Mouse (Mus musculus) MEL (cell line): ENCODE results near the gene Traip. TPM values are rescaled to one million over a fixed set of nuclear protein-coding genes. Genes with fewer than 3 reads are reported as not detected.

ENCODE experiments used
- DNase-seq: peaks from one replicate; pipeline ENCODE4 v3.0.0; 2011; ENCODE audit warnings: low read depth, low spot score
- H3K27ac ChIP-seq: 2 replicates; pipeline ENCODE4 v1.5.1; 2012; ENCODE audit warnings: low read depth, mild to moderate bottlenecking, control low read depth, low read length, moderate library complexity; ENCODE audit not compliant: control insufficient read depth
- H3K27me3 ChIP-seq, 2 experiments: fragments of 150-350 bp in 1 of 2; sonication (generic) in 1 of 2; 2 replicates each; pipeline ENCODE4 v1.6.1; 2012; ENCODE audit warnings: low read length in 2 of 2, mild to moderate bottlenecking in 2 of 2, improper control_type of control experiment in 1 of 2, moderate library complexity in 1 of 2; ENCODE audit not compliant: insufficient read depth in 2 of 2, control insufficient read depth in 1 of 2
- H3K36me3 ChIP-seq, 2 experiments: 2 replicates each; pipeline ENCODE4 v1.6.1; 2012 to 2014; ENCODE audit warnings: low read length in 2 of 2, improper control_type of control experiment in 1 of 2, inconsistent platforms in 1 of 2, mild to moderate bottlenecking in 1 of 2; ENCODE audit not compliant: insufficient read depth in 2 of 2, control insufficient read depth in 1 of 2
- H3K4me1 ChIP-seq, 2 experiments: fragments of 150-350 bp in 1 of 2; sonication (generic) in 1 of 2; 2 replicates each; pipeline ENCODE4 v1.6.1; 2012; ENCODE audit warnings: low read length in 2 of 2, improper control_type of control experiment in 1 of 2, mild to moderate bottlenecking in 1 of 2; ENCODE audit not compliant: insufficient read depth in 2 of 2, control insufficient read depth in 1 of 2
- H3K4me3 ChIP-seq, 2 experiments: fragments of 150-350 bp in 1 of 2; sonication (generic) in 1 of 2; 2 replicates each; pipeline ENCODE4 v1.5.1; 2012; ENCODE audit warnings: low read depth in 2 of 2, low read length in 2 of 2, mild to moderate bottlenecking in 2 of 2, moderate library complexity in 2 of 2, control low read depth in 1 of 2, improper control_type of control experiment in 1 of 2; ENCODE audit not compliant: control insufficient read depth in 1 of 2, insufficient read depth in 1 of 2
- H3K79me2 ChIP-seq: 2 replicates; pipeline ENCODE4 v1.6.1; 2012; ENCODE audit warnings: mild to moderate bottlenecking, low read length, moderate library complexity; ENCODE audit not compliant: control insufficient read depth, poor library complexity, insufficient read depth
- H3K9ac ChIP-seq: 2 replicates; pipeline ENCODE4 v1.6.1; 2012; ENCODE audit warnings: low read depth, mild to moderate bottlenecking, control low read depth, low read length, moderate library complexity; ENCODE audit not compliant: control insufficient read depth, poor library complexity, severe bottlenecking
- H3K9me3 ChIP-seq: fragments of 150-350 bp; sonication (generic); replicated peaks from 2 replicates; pipeline ENCODE4 v1.6.1; 2012; ENCODE audit warnings: mild to moderate bottlenecking, low read length, improper control_type of control experiment, moderate library complexity; ENCODE audit not compliant: insufficient read depth
- BHLHE40 ChIP-seq: IDR thresholded peaks from 2 replicates; pipeline ENCODE4 v1.6.1; 2012; ENCODE audit warnings: low read depth, mild to moderate bottlenecking, inconsistent platforms, low read length, improper control_type of control experiment, borderline replicate concordance
- CHD1 ChIP-seq: IDR thresholded peaks from 2 replicates; pipeline ENCODE4 v1.6.1; 2012; ENCODE audit warnings: low read depth, mild to moderate bottlenecking, inconsistent platforms, low read length, improper control_type of control experiment
- CHD2 ChIP-seq: IDR thresholded peaks from 2 replicates; pipeline ENCODE4 v1.6.1; 2011; ENCODE audit warnings: low read length, improper control_type of control experiment
- CTCF ChIP-seq, 3 experiments: IDR thresholded peaks in 2 of 3; conservative IDR thresholded peaks in 1 of 3; 2 replicates each; pipeline ENCODE4 v1.5.1; 2011 to 2012; ENCODE audit warnings: low read length in 3 of 3, low read depth in 2 of 3, mild to moderate bottlenecking in 2 of 3, improper control_type of control experiment in 1 of 3, inconsistent platforms in 1 of 3, mixed read lengths in 1 of 3, moderate library complexity in 1 of 3; ENCODE audit not compliant: control insufficient read depth in 1 of 3, insufficient read depth in 1 of 3, poor library complexity in 1 of 3, severe bottlenecking in 1 of 3
- E2F4 ChIP-seq: IDR thresholded peaks from 2 replicates; pipeline ENCODE4 v1.6.1; 2011; ENCODE audit warnings: low read depth, low read length, improper control_type of control experiment, borderline replicate concordance
- ELF1 ChIP-seq: IDR thresholded peaks from 2 replicates; pipeline ENCODE4 v1.6.1; 2014; ENCODE audit warnings: low read depth, mild to moderate bottlenecking, inconsistent platforms, low read length, improper control_type of control experiment, moderate library complexity
- EP300 ChIP-seq, 2 experiments: IDR thresholded peaks; 2 replicates each; pipeline ENCODE4 v1.6.1; 2011; ENCODE audit warnings: improper control_type of control experiment in 2 of 2, low read length in 2 of 2, low read depth in 1 of 2, mild to moderate bottlenecking in 1 of 2
- ETS1 ChIP-seq: IDR thresholded peaks from 2 replicates; pipeline ENCODE4 v1.6.1; 2012; ENCODE audit warnings: low read depth, mild to moderate bottlenecking, inconsistent platforms, low read length, improper control_type of control experiment, moderate library complexity
- GABPA ChIP-seq: IDR thresholded peaks from 2 replicates; pipeline ENCODE4 v1.6.1; 2012; ENCODE audit warnings: low read depth, mild to moderate bottlenecking, inconsistent platforms, low read length, improper control_type of control experiment, moderate library complexity
- GATA1 ChIP-seq: IDR thresholded peaks from 2 replicates; pipeline ENCODE4 v1.6.1; 2011; ENCODE audit warnings: low read depth, low read length, improper control_type of control experiment
- HCFC1 ChIP-seq: IDR thresholded peaks from 2 replicates; pipeline ENCODE4 v1.6.1; 2012; ENCODE audit warnings: low read depth, mild to moderate bottlenecking, inconsistent platforms, low read length, improper control_type of control experiment, moderate library complexity
- JUND ChIP-seq: IDR thresholded peaks from 2 replicates; pipeline ENCODE4 v1.6.1; 2011; ENCODE audit warnings: low read depth, mild to moderate bottlenecking, improper control_type of control experiment, low read length
- KAT2A ChIP-seq: conservative IDR thresholded peaks from 2 replicates; pipeline ENCODE4 v1.6.1; 2012; ENCODE audit warnings: low read depth, low read length, improper control_type of control experiment, inconsistent platforms
- MAX ChIP-seq: IDR thresholded peaks from 2 replicates; pipeline ENCODE4 v1.6.1; 2011; ENCODE audit warnings: low read length, improper control_type of control experiment
- MAZ ChIP-seq: IDR thresholded peaks from 2 replicates; pipeline ENCODE4 v1.6.1; 2012; ENCODE audit warnings: low read depth, mild to moderate bottlenecking, inconsistent platforms, low read length, improper control_type of control experiment
- MXI1 ChIP-seq: IDR thresholded peaks from 2 replicates; pipeline ENCODE4 v1.6.1; 2011; ENCODE audit warnings: mild to moderate bottlenecking, low read depth, low read length, improper control_type of control experiment
- MYC ChIP-seq: IDR thresholded peaks from 2 replicates; pipeline ENCODE4 v1.6.1; 2011; ENCODE audit warnings: low read depth, mild to moderate bottlenecking, low read length, improper control_type of control experiment, moderate library complexity
- NELFE ChIP-seq: IDR thresholded peaks from 2 replicates; pipeline ENCODE4 v1.6.1; 2011; ENCODE audit warnings: low read depth, low read length, improper control_type of control experiment
- POLR2A ChIP-seq, 2 experiments: IDR thresholded peaks; 2 replicates each; pipeline ENCODE4 v1.6.1; 2011 to 2012; ENCODE audit warnings: low read length in 2 of 2, mild to moderate bottlenecking in 2 of 2, control low read depth in 1 of 2, improper control_type of control experiment in 1 of 2, low read depth in 1 of 2, moderate library complexity in 1 of 2; ENCODE audit not compliant: control insufficient read depth in 1 of 2, insufficient read depth in 1 of 2, poor library complexity in 1 of 2
- POLR2AphosphoS2 ChIP-seq: IDR thresholded peaks from 2 replicates; pipeline ENCODE4 v1.6.1; 2011; ENCODE audit warnings: low read length, improper control_type of control experiment
- RAD21 ChIP-seq: IDR thresholded peaks from 2 replicates; pipeline ENCODE4 v1.6.1; 2011; ENCODE audit warnings: mild to moderate bottlenecking, low read depth, low read length, improper control_type of control experiment
- SIN3A ChIP-seq: IDR thresholded peaks from 2 replicates; pipeline ENCODE4 v1.6.1; 2012; ENCODE audit warnings: low read length, improper control_type of control experiment, inconsistent platforms
- SMC3 ChIP-seq: IDR thresholded peaks from 2 replicates; pipeline ENCODE4 v1.6.1; 2011; ENCODE audit warnings: low read depth, low read length, improper control_type of control experiment
- TBP ChIP-seq: IDR thresholded peaks from 2 replicates; pipeline ENCODE4 v1.8.0; 2011; ENCODE audit warnings: low read depth, low read length, improper control_type of control experiment
- UBTF ChIP-seq: IDR thresholded peaks from 2 replicates; pipeline ENCODE4 v1.6.1; 2012; ENCODE audit warnings: low read depth, mild to moderate bottlenecking, inconsistent platforms, low read length, improper control_type of control experiment, moderate library complexity, borderline replicate concordance; ENCODE audit not compliant: insufficient read depth
- USF1 ChIP-seq: IDR thresholded peaks from 2 replicates; pipeline ENCODE4 v1.6.1; 2014; ENCODE audit warnings: low read depth, mild to moderate bottlenecking, inconsistent platforms, low read length, improper control_type of control experiment, moderate library complexity
- ZC3H11A ChIP-seq: IDR thresholded peaks from 2 replicates; pipeline ENCODE4 v1.6.1; 2012; ENCODE audit warnings: low read depth, mild to moderate bottlenecking, inconsistent platforms, low read length, improper control_type of control experiment
- ZKSCAN1 ChIP-seq: IDR thresholded peaks from 2 replicates; pipeline ENCODE4 v1.6.1; 2012; ENCODE audit warnings: low read depth, mild to moderate bottlenecking, inconsistent platforms, low read length, improper control_type of control experiment, moderate library complexity
- ZMIZ1 ChIP-seq: IDR thresholded peaks from 2 replicates; pipeline ENCODE4 v1.6.1; 2012; ENCODE audit warnings: low read depth, mild to moderate bottlenecking, inconsistent platforms, low read length, improper control_type of control experiment, moderate library complexity
- polyA plus RNA-seq, 2 experiments: library from polyadenylated mRNA; stranded (reverse) in 1 of 2; unstranded in 1 of 2; fragments of >175 nt in 1 of 2; fragments of >200 nt in 1 of 2; gene quantifications; 2 replicates each; pipeline versions ENCODE4 v1.2.1 to v1.2.4; 2012; ENCODE audit warnings: low replicate concordance in 2 of 2, low read depth in 1 of 2; ENCODE audit not compliant: insufficient read length in 2 of 2, insufficient read depth in 1 of 2, missing spikeins in 1 of 2
- total RNA-seq: library from RNA; depleted of rRNA; stranded (reverse); fragments of 300-350 nt; gene quantifications from 2 replicates; pipeline ENCODE4 v1.2.3, GENCODE M21; 2012

Gene Traip
- total and polyA plus RNA-seq, 3 experiments, result 43.6 to 65.2 TPM; not detected in 1

- Histone ChIP-seq H3K36me3 (peaks cover 0 to 20% of the 10 kb centered on the region in 2 experiments; a peak in 2 of 4 replicates), H3K27ac (no peak overlapping the region), H3K4me3 (no peak overlapping the region), H3K9ac (no peak overlapping the region), H3K27me3 (no peaks in the 10 kb centered on the region), H3K9me3 (no peaks in the 10 kb centered on the region), H3K79me2 (no peaks in the 10 kb centered on the region; the same call in 1 of the 2 replicates), H3K4me1 (peaks cover 5 to 30% of the 10 kb centered on the region in 2 experiments)
- DNase-seq, result peak; percentile 92
- TF ChIP-seq E2F4 (no peak), RAD21 (no peak; the same call in none of the 2 replicates), MAZ (0 out of 2 replicates have a peak, but pooled peaks have one; percentile 44), GABPA (no peak), POLR2AphosphoS2 (no peak), SMC3 (peak; percentile 94), GATA1 (no peak), MYC (no peak), CHD1 (no peak), USF1 (no peak), CHD2 (no peak), ELF1 (no peak), MXI1 (peak; percentile 42; the same call in 1 of the 2 replicates), HCFC1 (no peak), JUND (no peak), POLR2A (IDR thresholded peaks at IDR 0.05; ENCODE audit: control insufficient read depth in 1 of 2, insufficient read depth in 1 of 2, low read depth in 1 of 2, low read length in 2 of 2, poor library complexity in 1 of 2) (no peak), SIN3A (peak; percentile 74), NELFE (no peak), CTCF (IDR thresholded peaks at IDR 0.05 in 2 of 3, conservative IDR thresholded peaks at IDR 0.05 in 1 of 3; ENCODE audit: control insufficient read depth in 1 of 3, insufficient read depth in 1 of 3, low read depth in 2 of 3, low read length in 3 of 3, poor library complexity in 1 of 3, severe bottlenecking in 1 of 3) (peak; percentile 90 to 100 (median 96); a peak in 5 of 6 replicates), ZC3H11A (peak; percentile 93), UBTF (no peak), EP300 (IDR thresholded peaks at IDR 0.05; ENCODE audit: low read depth in 1 of 2, low read length in 2 of 2) (no peak), ZMIZ1 (no peak), KAT2A (no peak), ZKSCAN1 (no peak), TBP (peak; percentile 55; the same call in 1 of the 2 replicates), MAX (no peak), BHLHE40 (no peak), ETS1 (no peak)
Measured at GRCm38 (mm10) chr9:107904726-107905125, 45.2 kb upstream of the Traip start.
